Mouse (Mus musculus) erythroid progenitor cell, adult 5-6 weeks (primary cell): ENCODE data around the gene Hspa1b. TPM values are rescaled to one million over a fixed set of nuclear protein-coding genes. Genes with fewer than 3 reads are reported as not detected.

Experiments
- total RNA-seq, 2 experiments: library from RNA; stranded (forward) in 1 of 2; stranded (reverse) in 1 of 2; fragments of 150-400 nt in 1 of 2; fragments of 186-747, 209-891 nt in 1 of 2; gene quantifications; 2 replicates each; pipeline versions ENCODE4 v1.2.3 to v1.2.4; 2015 to 2017; ENCODE audit warnings: low replicate concordance in 2 of 2

Gene Hspa1b
- total RNA-seq, 2 experiments from 2014 or later: 2.5 to 3.3 TPM

Other genes starting within 250 kb of the Hspa1b start
Only the 30 nearest of the 42 such genes appear.
- not detected in 2 replicates for gene Cyp21a1, start 154.7 kb downstream of the Hspa1b start, total RNA-seq (2015; ENCODE audit: low replicate concordance)
- gene Cyp21a1, start 154.7 kb downstream of the Hspa1b start, total RNA-seq (2017; ENCODE audit: low replicate concordance): not detected in 2 replicates
- 12.6 and 18.0 TPM in 2 replicates for gene Stk19, start 122.3 kb downstream of the Hspa1b start, total RNA-seq (2015; ENCODE audit: low replicate concordance)
- 20.5 and 22.2 TPM in 2 replicates for gene Stk19, start 122.3 kb downstream of the Hspa1b start, total RNA-seq (2017; ENCODE audit: low replicate concordance)
- 49.4 and 52.0 TPM in 2 replicates for gene Dxo, start 122.2 kb downstream of the Hspa1b start, total RNA-seq (2015; ENCODE audit: low replicate concordance)
- 13.4 and 26.7 TPM in 2 replicates for gene Dxo, start 122.2 kb downstream of the Hspa1b start, total RNA-seq (2017; ENCODE audit: low replicate concordance)
- 11.3 and 25.6 TPM in 2 replicates for gene Skiv2l, start 109.0 kb downstream of the Hspa1b start, total RNA-seq (2015; ENCODE audit: low replicate concordance)
- gene Skiv2l, start 109.0 kb downstream of the Hspa1b start, total RNA-seq (2017; ENCODE audit: low replicate concordance): 48.5 and 60.0 TPM in 2 replicates
- gene Nelfe, start 108.8 kb downstream of the Hspa1b start, total RNA-seq (2015; ENCODE audit: low replicate concordance): 31.9 and 52.3 TPM in 2 replicates
- 18.5 and 30.7 TPM in 2 replicates for gene Nelfe, start 108.8 kb downstream of the Hspa1b start, total RNA-seq (2017; ENCODE audit: low replicate concordance)
- 9.2 TPM in 1 of 2 replicates, not detected in the other for gene Cfb, start 96.7 kb downstream of the Hspa1b start, total RNA-seq (2015; ENCODE audit: low replicate concordance)
- gene Cfb, start 96.7 kb downstream of the Hspa1b start, total RNA-seq (2017; ENCODE audit: low replicate concordance): not detected in 2 replicates
- gene Zbtb12, start 79.8 kb downstream of the Hspa1b start, total RNA-seq (2015; ENCODE audit: low replicate concordance): not detected in 2 replicates
- 1.0 TPM in 1 of 2 replicates, not detected in the other for gene Zbtb12, start 79.8 kb downstream of the Hspa1b start, total RNA-seq (2017; ENCODE audit: low replicate concordance)
- gene Gm20547, start 77.2 kb downstream of the Hspa1b start, total RNA-seq (2015; ENCODE audit: low replicate concordance): not detected in 2 replicates
- gene Gm20547, start 77.2 kb downstream of the Hspa1b start, total RNA-seq (2017; ENCODE audit: low replicate concordance): not detected in 2 replicates
- 15.5 and 23.5 TPM in 2 replicates for gene C2, start 61.0 kb downstream of the Hspa1b start, total RNA-seq (2015; ENCODE audit: low replicate concordance)
- gene C2, start 61.0 kb downstream of the Hspa1b start, total RNA-seq (2017; ENCODE audit: low replicate concordance): 1.8 TPM in 1 of 2 replicates, not detected in the other
- 15.1 and 28.5 TPM in 2 replicates for gene Ehmt2, start 60.8 kb downstream of the Hspa1b start, total RNA-seq (2015; ENCODE audit: low replicate concordance)
- gene Ehmt2, start 60.8 kb downstream of the Hspa1b start, total RNA-seq (2017; ENCODE audit: low replicate concordance): 7.0 and 8.3 TPM in 2 replicates
- gene Slc44a4, start 44.8 kb downstream of the Hspa1b start, total RNA-seq (2015; ENCODE audit: low replicate concordance): not detected in 2 replicates
- not detected in 2 replicates for gene Slc44a4, start 44.8 kb downstream of the Hspa1b start, total RNA-seq (2017; ENCODE audit: low replicate concordance)
- 3.8 and 5.0 TPM in 2 replicates for gene Neu1, start 28.0 kb downstream of the Hspa1b start, total RNA-seq (2015; ENCODE audit: low replicate concordance)
- gene Neu1, start 28.0 kb downstream of the Hspa1b start, total RNA-seq (2017; ENCODE audit: low replicate concordance): 3.9 and 5.1 TPM in 2 replicates
- not detected in 2 replicates for gene Gm20481, start 10.7 kb upstream of the Hspa1b start, total RNA-seq (2015; ENCODE audit: low replicate concordance)
- gene Gm20481, start 10.7 kb upstream of the Hspa1b start, total RNA-seq (2017; ENCODE audit: low replicate concordance): not detected in 2 replicates
- 1.4 TPM in 1 of 2 replicates, not detected in the other for gene Hspa1a, start 12.9 kb upstream of the Hspa1b start, total RNA-seq (2015; ENCODE audit: low replicate concordance)
- 0.30 and 4.6 TPM in 2 replicates for gene Hspa1a, start 12.9 kb upstream of the Hspa1b start, total RNA-seq (2017; ENCODE audit: low replicate concordance)
- gene Hspa1l, start 13.5 kb upstream of the Hspa1b start, total RNA-seq (2015; ENCODE audit: low replicate concordance): not detected in 2 replicates
- not detected in 2 replicates for gene Hspa1l, start 13.5 kb upstream of the Hspa1b start, total RNA-seq (2017; ENCODE audit: low replicate concordance)
- 76.0 and 78.4 TPM in 2 replicates for gene Lsm2, start 22.6 kb upstream of the Hspa1b start, total RNA-seq (2015; ENCODE audit: low replicate concordance)
- 23.0 and 27.6 TPM in 2 replicates for gene Lsm2, start 22.6 kb upstream of the Hspa1b start, total RNA-seq (2017; ENCODE audit: low replicate concordance)
- 156 and 173 TPM in 2 replicates for gene Vars, start 41.7 kb upstream of the Hspa1b start, total RNA-seq (2015; ENCODE audit: low replicate concordance)
- gene Vars, start 41.7 kb upstream of the Hspa1b start, total RNA-seq (2017; ENCODE audit: low replicate concordance): 144 and 198 TPM in 2 replicates
- gene Vwa7, start 57.3 kb upstream of the Hspa1b start, total RNA-seq (2015; ENCODE audit: low replicate concordance): not detected in 2 replicates
- 0.39 and 0.53 TPM in 2 replicates for gene Vwa7, start 57.3 kb upstream of the Hspa1b start, total RNA-seq (2017; ENCODE audit: low replicate concordance)
- gene Sapcd1, start 68.8 kb upstream of the Hspa1b start, total RNA-seq (2015; ENCODE audit: low replicate concordance): 1.7 and 10.8 TPM in 2 replicates
- gene Sapcd1, start 68.8 kb upstream of the Hspa1b start, total RNA-seq (2017; ENCODE audit: low replicate concordance): 1.4 TPM in 1 of 2 replicates, not detected in the other
- 36.9 and 39.6 TPM in 2 replicates for gene Msh5, start 87.5 kb upstream of the Hspa1b start, total RNA-seq (2015; ENCODE audit: low replicate concordance)
- 27.3 and 50.9 TPM in 2 replicates for gene Msh5, start 87.5 kb upstream of the Hspa1b start, total RNA-seq (2017; ENCODE audit: low replicate concordance)
- 91.0 and 110 TPM in 2 replicates for gene Clic1, start 90.7 kb upstream of the Hspa1b start, total RNA-seq (2015; ENCODE audit: low replicate concordance)
- 68.3 and 95.5 TPM in 2 replicates for gene Clic1, start 90.7 kb upstream of the Hspa1b start, total RNA-seq (2017; ENCODE audit: low replicate concordance)
- 2.1 TPM in 1 of 2 replicates, not detected in the other for gene Ddah2, start 99.8 kb upstream of the Hspa1b start, total RNA-seq (2015; ENCODE audit: low replicate concordance)
- 1.5 and 5.6 TPM in 2 replicates for gene Ddah2, start 99.8 kb upstream of the Hspa1b start, total RNA-seq (2017; ENCODE audit: low replicate concordance)
- gene Ly6g6c, start 106.2 kb upstream of the Hspa1b start, total RNA-seq (2015; ENCODE audit: low replicate concordance): not detected in 2 replicates
- gene Ly6g6c, start 106.2 kb upstream of the Hspa1b start, total RNA-seq (2017; ENCODE audit: low replicate concordance): not detected in 2 replicates
- gene Mpig6b, start 106.9 kb upstream of the Hspa1b start, total RNA-seq (2015; ENCODE audit: low replicate concordance): 1.1 TPM in 1 of 2 replicates, not detected in the other
- not detected in 2 replicates for gene Mpig6b, start 106.9 kb upstream of the Hspa1b start, total RNA-seq (2017; ENCODE audit: low replicate concordance)
- not detected in 2 replicates for gene Ly6g6e, start 117.7 kb upstream of the Hspa1b start, total RNA-seq (2015; ENCODE audit: low replicate concordance)
- not detected in 2 replicates for gene Ly6g6e, start 117.7 kb upstream of the Hspa1b start, total RNA-seq (2017; ENCODE audit: low replicate concordance)
- not detected in 2 replicates for gene Ly6g6d, start 118.8 kb upstream of the Hspa1b start, total RNA-seq (2015; ENCODE audit: low replicate concordance)
- gene Ly6g6d, start 118.8 kb upstream of the Hspa1b start, total RNA-seq (2017; ENCODE audit: low replicate concordance): not detected in 2 replicates
- gene Ly6g6f, start 126.4 kb upstream of the Hspa1b start, total RNA-seq (2015; ENCODE audit: low replicate concordance): 3.8 TPM in 1 of 2 replicates, not detected in the other
- not detected in 2 replicates for gene Ly6g6f, start 126.4 kb upstream of the Hspa1b start, total RNA-seq (2017; ENCODE audit: low replicate concordance)
- gene Abhd16a, start 130.0 kb upstream of the Hspa1b start, total RNA-seq (2015; ENCODE audit: low replicate concordance): 98.5 and 106 TPM in 2 replicates
- gene Abhd16a, start 130.0 kb upstream of the Hspa1b start, total RNA-seq (2017; ENCODE audit: low replicate concordance): 84.5 and 97.3 TPM in 2 replicates
- not detected in 2 replicates for gene Ly6g5c, start 149.0 kb upstream of the Hspa1b start, total RNA-seq (2015; ENCODE audit: low replicate concordance)
- gene Ly6g5c, start 149.0 kb upstream of the Hspa1b start, total RNA-seq (2017; ENCODE audit: low replicate concordance): not detected in 2 replicates
- gene Ly6g5b, start 156.2 kb upstream of the Hspa1b start, total RNA-seq (2015; ENCODE audit: low replicate concordance): 2.2 and 8.8 TPM in 2 replicates
- not detected in 2 replicates for gene Ly6g5b, start 156.2 kb upstream of the Hspa1b start, total RNA-seq (2017; ENCODE audit: low replicate concordance)